Mouse (Mus musculus): ENCODE measurements around the gene Cab39. TPM values are rescaled to one million over a fixed set of nuclear protein-coding genes. Genes with fewer than 3 reads are reported as not detected.

Cab39 gene
- polyA plus RNA-seq, 1 experiment from 2014 or later, result 21.9 TPM

DNA sequence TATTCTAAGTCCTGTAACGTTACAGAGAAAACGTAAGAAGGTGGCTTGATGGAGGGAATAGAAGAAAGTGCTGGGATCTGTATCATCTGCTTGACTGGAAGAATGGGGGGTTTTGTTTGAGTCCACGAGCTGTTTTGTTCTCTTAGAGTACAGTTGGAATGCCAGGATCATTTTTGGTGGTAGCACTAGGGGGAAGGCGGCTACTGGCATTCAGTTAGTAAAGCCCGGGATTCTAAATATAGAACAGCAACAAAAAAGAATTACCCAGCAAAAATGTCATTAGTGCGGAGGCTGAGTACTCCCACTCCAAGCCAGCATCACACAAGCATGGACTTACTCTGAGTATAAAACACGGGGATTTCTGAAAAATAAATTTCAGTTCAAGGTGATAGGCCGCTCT, 29.0 kb downstream of the Cab39 start:
- Histone ChIP-seq H3K4me2 (peak overlapping the region; percentile 28), H3K4me3 (no peak overlapping the region), H3K27me3 (no peaks in the 10 kb centered on the region), H3K9me3 (replicated peaks) (no peaks in the 10 kb centered on the region), H3K36me3 (peaks cover 32% of the 10 kb centered on the region), H3K27ac (peak overlapping the region; percentile 78), H3K9ac (no peak overlapping the region), H3K4me1 (replicated peaks) (peaks cover 22% of the 10 kb centered on the region)
- 50% methylated on average over 8 of the region's 8 CpGs for WGBS
- no peak for ATAC-seq (replicated peaks; ENCODE audit: insufficient number of reproducible peaks, insufficient read depth, low FRiP score, low read depth)

GRCm38 (mm10) chr1:85824905-85825304, 31.7 kb downstream of the Cab39 start:
- Histone ChIP-seq H3K27ac (no peak overlapping the region), H3K9ac (no peak overlapping the region), H3K27me3 (no peaks in the 10 kb centered on the region), H3K4me1 (replicated peaks) (peaks cover 22% of the 10 kb centered on the region), H3K9me3 (replicated peaks) (no peaks in the 10 kb centered on the region), H3K36me3 (peaks cover 14% of the 10 kb centered on the region), H3K4me3 (no peak overlapping the region), H3K4me2 (no peak overlapping the region)
- no peak for ATAC-seq (replicated peaks; ENCODE audit: insufficient number of reproducible peaks, insufficient read depth, low FRiP score, low read depth)
- 55% methylated on average over 3 of the region's 3 CpGs for WGBS

GRCm38 (mm10) chr1:85827166-85827565, 33.9 kb downstream of the Cab39 start:
- H3K27me3 ChIP-seq, result no peaks in the 10 kb centered on the region
- H3K4me1 ChIP-seq (replicated peaks), result peaks cover 19% of the 10 kb centered on the region
- no peak overlapping the region for H3K9ac ChIP-seq
- no peak overlapping the region for H3K27ac ChIP-seq
- ATAC-seq (replicated peaks; ENCODE audit: insufficient number of reproducible peaks, insufficient read depth, low FRiP score, low read depth), result no peak
- no peaks in the 10 kb centered on the region for H3K9me3 ChIP-seq (replicated peaks)
- peaks cover 8% of the 10 kb centered on the region for H3K36me3 ChIP-seq
- H3K4me3 ChIP-seq, result no peak overlapping the region
- WGBS, result 72% methylated on average over 5 of the region's 5 CpGs
- H3K4me2 ChIP-seq, result no peak overlapping the region

DNA sequence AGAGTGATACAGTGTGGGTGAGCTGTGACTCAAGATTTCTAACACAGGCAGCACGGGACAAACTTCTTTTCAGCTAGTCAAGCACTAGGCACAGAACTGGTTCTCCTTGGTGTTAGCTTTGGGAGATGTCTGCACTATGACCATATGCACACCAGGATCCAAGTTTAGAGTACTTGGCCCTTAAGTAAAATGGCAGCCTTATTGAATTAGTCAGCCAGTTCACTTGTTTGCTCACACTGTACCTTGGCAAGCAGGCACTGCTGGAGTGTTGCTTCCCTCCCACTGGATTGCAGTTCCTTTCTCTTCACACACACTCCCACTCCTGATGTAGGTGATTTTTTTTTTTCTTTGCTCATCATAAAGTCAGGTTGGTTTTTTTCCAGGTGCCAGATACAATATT, 35.8 kb downstream of the Cab39 start:
- no peak for ATAC-seq (replicated peaks; ENCODE audit: insufficient number of reproducible peaks, insufficient read depth, low FRiP score, low read depth)
- H3K4me2 ChIP-seq, result no peak overlapping the region
- no peak overlapping the region for H3K27ac ChIP-seq
- H3K4me3 ChIP-seq, result no peak overlapping the region
- 94% methylated on average over 1 of the region's 1 CpGs for WGBS
- H3K9ac ChIP-seq, result no peak overlapping the region
- no peaks in the 10 kb centered on the region for H3K9me3 ChIP-seq (replicated peaks)
- H3K36me3 ChIP-seq, result 0 out of 2 replicates have a peak, but pooled peaks cover 3% of the 10 kb centered on the region
- H3K27me3 ChIP-seq, result no peaks in the 10 kb centered on the region
- H3K4me1 ChIP-seq (replicated peaks), result peaks cover 10% of the 10 kb centered on the region

DNA sequence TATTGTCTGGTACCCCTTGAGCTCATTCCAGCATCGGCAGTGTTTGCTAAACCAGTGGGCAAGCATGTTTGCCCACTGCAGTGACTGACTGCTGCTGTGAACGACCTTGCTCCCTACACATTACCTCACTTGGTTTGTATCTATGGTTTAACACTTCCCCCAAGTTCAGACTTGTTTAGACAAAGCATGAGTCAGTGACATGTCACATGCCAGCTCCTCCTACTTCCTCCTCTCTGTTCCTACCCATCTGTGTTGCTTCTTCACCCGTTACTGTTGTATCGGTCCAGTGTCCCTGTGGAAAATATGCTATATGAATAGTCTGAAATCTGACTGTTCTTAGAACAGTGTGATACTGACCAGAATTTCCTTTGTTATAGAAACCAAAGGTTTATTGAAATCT, 44.8 kb downstream of the Cab39 start:
- peak; percentile 57 for ATAC-seq (replicated peaks; ENCODE audit: insufficient number of reproducible peaks, insufficient read depth, low FRiP score, low read depth)
- WGBS, result 30% methylated on average over 4 of the region's 4 CpGs
- H3K4me1 ChIP-seq (replicated peaks), result peaks cover 28% of the 10 kb centered on the region
- no peaks in the 10 kb centered on the region for H3K9me3 ChIP-seq (replicated peaks)
- 0 out of 2 replicates have a peak overlapping the region, but pooled peaks have one; percentile 46 for H3K27ac ChIP-seq
- H3K4me3 ChIP-seq, result no peak overlapping the region
- H3K4me2 ChIP-seq, result no peak overlapping the region
- no peaks in the 10 kb centered on the region for H3K27me3 ChIP-seq
- no peak overlapping the region for H3K9ac ChIP-seq
- H3K36me3 ChIP-seq, result peaks cover 6% of the 10 kb centered on the region; the same call in 1 of the 2 replicates

GRCm38 (mm10) chr1:85839356-85839755, 46.1 kb downstream of the Cab39 start:
- Histone ChIP-seq H3K27me3 (no peaks in the 10 kb centered on the region), H3K9me3 (replicated peaks) (no peaks in the 10 kb centered on the region), H3K9ac (no peak overlapping the region), H3K4me3 (no peak overlapping the region), H3K27ac (peak overlapping the region; percentile 0; the same call in 1 of the 2 replicates), H3K4me2 (no peak overlapping the region), H3K36me3 (peaks cover 13% of the 10 kb centered on the region; the same call in 1 of the 2 replicates), H3K4me1 (replicated peaks) (peaks cover 26% of the 10 kb centered on the region)
- WGBS, result 42% methylated on average over 3 of the region's 3 CpGs
- ATAC-seq (replicated peaks; ENCODE audit: insufficient number of reproducible peaks, insufficient read depth, low FRiP score, low read depth), result no peak

DNA sequence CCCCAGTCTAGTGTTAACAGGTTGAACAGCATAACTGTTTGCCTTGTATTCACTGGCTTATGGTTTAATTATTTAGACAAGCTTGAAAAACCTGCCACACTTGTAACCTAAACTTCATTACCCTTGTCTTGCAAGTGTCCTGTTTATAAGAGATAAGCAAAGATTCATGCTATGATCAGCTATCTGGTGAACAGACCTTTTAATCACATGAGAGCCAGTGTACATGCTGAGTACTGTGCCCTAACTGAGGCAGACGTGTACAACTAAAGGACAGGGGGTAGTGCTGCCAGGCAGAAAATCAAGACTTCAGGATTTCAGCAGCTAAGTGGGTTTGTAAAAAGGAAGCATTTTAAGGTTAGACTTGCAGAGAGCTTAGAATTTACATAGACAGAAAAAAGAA, 46.5 kb downstream of the Cab39 start:
- H3K4me3 ChIP-seq, result no peak overlapping the region
- 72% methylated on average over 1 of the region's 1 CpGs for WGBS
- no peaks in the 10 kb centered on the region for H3K27me3 ChIP-seq
- no peak for ATAC-seq (replicated peaks; ENCODE audit: insufficient number of reproducible peaks, insufficient read depth, low FRiP score, low read depth)
- H3K9ac ChIP-seq, result no peak overlapping the region
- H3K27ac ChIP-seq, result peak overlapping the region; percentile 0; the same call in 1 of the 2 replicates
- no peaks in the 10 kb centered on the region for H3K9me3 ChIP-seq (replicated peaks)
- peaks cover 13% of the 10 kb centered on the region; the same call in 1 of the 2 replicates for H3K36me3 ChIP-seq
- H3K4me1 ChIP-seq (replicated peaks), result peaks cover 26% of the 10 kb centered on the region
- H3K4me2 ChIP-seq, result no peak overlapping the region

- Histone ChIP-seq H3K4me3 (no peak overlapping the region), H3K27ac (0 out of 2 replicates have a peak overlapping the region, but pooled peaks have one; percentile 0), H3K27me3 (no peaks in the 10 kb centered on the region), H3K9me3 (replicated peaks) (no peaks in the 10 kb centered on the region), H3K4me2 (no peak overlapping the region), H3K9ac (no peak overlapping the region), H3K36me3 (peaks cover 13% of the 10 kb centered on the region; the same call in 1 of the 2 replicates), H3K4me1 (replicated peaks) (peaks cover 29% of the 10 kb centered on the region)
- ATAC-seq (replicated peaks; ENCODE audit: insufficient number of reproducible peaks, insufficient read depth, low FRiP score, low read depth), result no peak
- 61% methylated on average over 4 of the region's 4 CpGs for WGBS
Measured at GRCm38 (mm10) chr1:85840421-85840820, 47.2 kb downstream of the Cab39 start.

DNA sequence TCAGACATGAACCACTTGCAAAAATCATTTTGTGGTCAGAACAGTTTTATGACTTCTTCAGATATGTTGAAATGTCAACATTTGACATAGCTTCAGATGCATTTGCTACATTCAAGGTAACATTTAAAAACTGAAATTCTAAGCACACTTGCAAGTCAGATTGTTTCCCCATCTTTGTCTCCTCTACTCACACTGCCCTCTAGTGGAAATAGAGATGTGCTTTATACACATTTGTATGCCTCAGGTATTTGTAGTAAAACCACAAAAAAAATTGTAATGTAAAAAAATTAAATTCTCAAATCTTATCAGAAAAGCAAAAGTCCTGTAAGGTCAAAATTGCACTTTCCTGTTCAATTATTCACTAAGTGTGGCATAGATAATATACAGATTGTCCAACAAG, 49.0 kb downstream of the Cab39 start:
- Histone ChIP-seq H3K36me3 (peaks cover 16% of the 10 kb centered on the region; the same call in 1 of the 2 replicates), H3K9me3 (replicated peaks) (no peaks in the 10 kb centered on the region), H3K4me2 (no peak overlapping the region), H3K9ac (no peak overlapping the region), H3K4me3 (no peak overlapping the region), H3K4me1 (replicated peaks) (peaks cover 29% of the 10 kb centered on the region), H3K27ac (no peak overlapping the region), H3K27me3 (no peaks in the 10 kb centered on the region)
- ATAC-seq (replicated peaks; ENCODE audit: insufficient number of reproducible peaks, insufficient read depth, low FRiP score, low read depth), result no peak

GRCm38 (mm10) chr1:85843291-85843863, 50.1 kb downstream of the Cab39 start:
- Histone ChIP-seq H3K9me3 (replicated peaks) (no peaks in the 10 kb centered on the region), H3K4me2 (no peak overlapping the region), H3K27me3 (no peaks in the 10 kb centered on the region), H3K4me1 (replicated peaks) (peaks cover 22% of the 10 kb centered on the region), H3K36me3 (peaks cover 24% of the 10 kb centered on the region; the same call in 1 of the 2 replicates), H3K9ac (no peak overlapping the region), H3K27ac (no peak overlapping the region), H3K4me3 (no peak overlapping the region)
- WGBS, result 92% methylated on average over 4 of the region's 4 CpGs
- ATAC-seq (replicated peaks; ENCODE audit: insufficient number of reproducible peaks, insufficient read depth, low FRiP score, low read depth), result no peak

DNA sequence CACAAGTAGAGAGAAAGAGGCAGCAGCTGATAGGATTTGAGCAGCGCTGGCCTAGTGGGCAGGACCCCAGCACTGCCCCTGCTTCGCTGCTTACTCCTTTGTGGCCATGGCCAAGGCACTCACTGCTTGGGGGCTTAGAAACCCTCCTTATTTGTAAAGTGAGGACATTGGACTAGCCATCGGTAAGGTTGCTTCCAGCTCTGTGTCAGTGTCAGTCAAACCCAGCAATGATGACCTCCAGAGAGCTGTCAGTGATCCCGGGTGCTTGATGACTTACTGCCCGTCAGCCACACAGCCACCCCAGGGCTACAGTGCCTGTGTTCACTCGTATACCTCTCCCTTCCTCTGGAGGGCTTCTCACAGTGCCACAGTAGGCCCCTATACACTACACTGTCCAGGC, 51.7 kb downstream of the Cab39 start:
- 65% methylated on average over 6 of the region's 6 CpGs for WGBS

GRCm38 (mm10) chr1:85845476-85845875, 52.2 kb downstream of the Cab39 start:
- Histone ChIP-seq H3K4me2 (no peak overlapping the region), H3K27me3 (no peaks in the 10 kb centered on the region), H3K4me3 (no peak overlapping the region), H3K4me1 (replicated peaks) (peaks cover 4% of the 10 kb centered on the region), H3K27ac (no peak overlapping the region), H3K9ac (no peak overlapping the region), H3K36me3 (peaks cover 41% of the 10 kb centered on the region), H3K9me3 (replicated peaks) (no peaks in the 10 kb centered on the region)
- 79% methylated on average over 3 of the region's 3 CpGs for WGBS
- ATAC-seq (replicated peaks; ENCODE audit: insufficient number of reproducible peaks, insufficient read depth, low FRiP score, low read depth), result no peak

More for the DNA sequence above, 51.7 kb downstream of the Cab39 start:
- Histone ChIP-seq H3K36me3 (peaks cover 36% of the 10 kb centered on the region), H3K4me2 (no peak overlapping the region), H3K9me3 (replicated peaks) (no peaks in the 10 kb centered on the region), H3K9ac (no peak overlapping the region), H3K4me1 (replicated peaks) (peaks cover 9% of the 10 kb centered on the region), H3K4me3 (no peak overlapping the region), H3K27me3 (no peaks in the 10 kb centered on the region), H3K27ac (no peak overlapping the region)
- ATAC-seq (replicated peaks; ENCODE audit: insufficient number of reproducible peaks, insufficient read depth, low FRiP score, low read depth), result no peak

Measured in heart, embryonic 15.5 days (tissue).